ENCODE assay signal across 9 mouse cellular contexts in genomic region chr1:53978514-53978831, GRCm38 (mm10).
A peak's percentile ranks its signal among the peaks of the same experiment; 100 is the strongest.
DNase-seq lines count a peak whose midpoint lies in the region; ATAC-seq and TF ChIP-seq lines count a peak whose summit lies in the region.
"Had no signal": no experiment of that assay in that cellular context is flagged by ENCODE, and none has a peak within 500 bp of the region (broad histone marks: within the 10 kb centered on the region; RNA-seq: fewer than 3 reads in every experiment).

No protein-coding gene starts in this region.

- H3K27ac ChIP-seq in midbrain, embryonic 15.5 days, result peak overlapping the region; percentile 34; the same call in 1 of the 2 replicates
- H3K27ac ChIP-seq in midbrain, embryonic 13.5 days, result no peak overlapping the region
- peak overlapping the region; percentile 88 for H3K27ac ChIP-seq in heart, postnatal 0 days (ENCODE audit: low read depth)
- H3K27ac ChIP-seq in limb, embryonic 10.5 days, result peak overlapping the region; percentile 58; the same call in 1 of the 2 replicates
- H3K27ac ChIP-seq in stomach, postnatal 0 days (replicated peaks), result no peak overlapping the region; the same call in 1 of the 2 replicates
- no peak overlapping the region for H3K27ac ChIP-seq in midbrain, embryonic 14.5 days (replicated peaks; ENCODE audit: low read depth, low read length)
- H3K27ac ChIP-seq: liver, embryonic 14.5 days had no signal

- no peaks in the 10 kb centered on the region for H3K27me3 ChIP-seq in midbrain, embryonic 15.5 days (replicated peaks)
- no peaks in the 10 kb centered on the region for H3K27me3 ChIP-seq in midbrain, embryonic 13.5 days
- no peaks in the 10 kb centered on the region for H3K27me3 ChIP-seq in heart, postnatal 0 days (ENCODE audit: control insufficient read depth, insufficient read depth, low read length)
- no peaks in the 10 kb centered on the region for H3K27me3 ChIP-seq in limb, embryonic 10.5 days (ENCODE audit: low read depth, poor library complexity, severe bottlenecking)
- H3K27me3 ChIP-seq in stomach, postnatal 0 days (ENCODE audit: control insufficient read depth, insufficient read depth, low read length), result no peaks in the 10 kb centered on the region
- H3K27me3 ChIP-seq in midbrain, embryonic 14.5 days (ENCODE audit: control insufficient read depth, insufficient read depth, low read length), result no peaks in the 10 kb centered on the region

- peak; percentile 68 for DNase-seq in heart, postnatal 0 days (ENCODE audit: low spot score)
- no peak for DNase-seq in limb, embryonic 10.5 days (ENCODE audit: low spot score)
- DNase-seq in stomach, postnatal 0 days (ENCODE audit: low spot score), result no peak
- no peak for DNase-seq in thymus, postnatal 36 days
- DNase-seq in cerebellum, adult 11 months, result no peak
- DNase-seq in midbrain, embryonic 14.5 days, result no peak

- H3K4me3 ChIP-seq in midbrain, embryonic 15.5 days, result no peak overlapping the region
- no peak overlapping the region for H3K4me3 ChIP-seq in midbrain, embryonic 13.5 days (replicated peaks)
- H3K4me3 ChIP-seq in heart, postnatal 0 days (ENCODE audit: low read depth, low read length), result peak overlapping the region; percentile 23; the same call in 1 of the 2 replicates
- no peak overlapping the region for H3K4me3 ChIP-seq in limb, embryonic 10.5 days
- no peak overlapping the region for H3K4me3 ChIP-seq in stomach, postnatal 0 days (ENCODE audit: low read depth, low read length)
- H3K4me3 ChIP-seq in midbrain, embryonic 14.5 days (replicated peaks; ENCODE audit: low read depth, low read length), result no peak overlapping the region

- TF ChIP-seq CTCF in heart, postnatal 0 days (IDR thresholded peaks at IDR 0.05; ENCODE audit: low read depth), result no peak
- TF ChIP-seq CTCF in stomach, postnatal 0 days (IDR thresholded peaks at IDR 0.05; ENCODE audit: low read depth), result no peak

- no peak overlapping the region for H3K9ac ChIP-seq in midbrain, embryonic 15.5 days
- no peak overlapping the region for H3K9ac ChIP-seq in midbrain, embryonic 13.5 days (replicated peaks)
- H3K9ac ChIP-seq in heart, postnatal 0 days (replicated peaks; ENCODE audit: low read depth, low read length), result no peak overlapping the region
- H3K9ac ChIP-seq in stomach, postnatal 0 days (ENCODE audit: low read length), result no peak overlapping the region
- no peak overlapping the region for H3K9ac ChIP-seq in midbrain, embryonic 14.5 days (replicated peaks; ENCODE audit: low read length)
- H3K9ac ChIP-seq: liver, embryonic 14.5 days had no signal

- H3K9me3 ChIP-seq in midbrain, embryonic 15.5 days, result no peaks in the 10 kb centered on the region
- no peaks in the 10 kb centered on the region for H3K9me3 ChIP-seq in midbrain, embryonic 13.5 days
- H3K9me3 ChIP-seq in heart, postnatal 0 days (replicated peaks; ENCODE audit: control insufficient read depth, low read length), result no peaks in the 10 kb centered on the region
- H3K9me3 ChIP-seq in limb, embryonic 10.5 days (replicated peaks), result no peaks in the 10 kb centered on the region
- H3K9me3 ChIP-seq in stomach, postnatal 0 days (ENCODE audit: control insufficient read depth, low read length), result no peaks in the 10 kb centered on the region
- no peaks in the 10 kb centered on the region for H3K9me3 ChIP-seq in midbrain, embryonic 14.5 days (ENCODE audit: control insufficient read depth, low read length)

- no peaks in the 10 kb centered on the region for H3K4me1 ChIP-seq in midbrain, embryonic 15.5 days
- no peaks in the 10 kb centered on the region for H3K4me1 ChIP-seq in midbrain, embryonic 13.5 days (replicated peaks)
- 0 out of 2 replicates have a peak, but pooled peaks cover 10% of the 10 kb centered on the region for H3K4me1 ChIP-seq in heart, postnatal 0 days (ENCODE audit: control insufficient read depth, insufficient read depth)
- H3K4me1 ChIP-seq in limb, embryonic 10.5 days, result peaks cover 7% of the 10 kb centered on the region; the same call in 1 of the 2 replicates
- no peaks in the 10 kb centered on the region for H3K4me1 ChIP-seq in stomach, postnatal 0 days (replicated peaks; ENCODE audit: control insufficient read depth, insufficient read depth)
- no peaks in the 10 kb centered on the region for H3K4me1 ChIP-seq in midbrain, embryonic 14.5 days (ENCODE audit: control insufficient read depth, insufficient read depth, low read length)

- no peak overlapping the region for H3K4me2 ChIP-seq in midbrain, embryonic 15.5 days
- H3K4me2 ChIP-seq in midbrain, embryonic 13.5 days (replicated peaks), result no peak overlapping the region
- H3K4me2 ChIP-seq in heart, postnatal 0 days (ENCODE audit: low read depth, low read length), result peak overlapping the region; percentile 42; the same call in 1 of the 2 replicates
- H3K4me2 ChIP-seq in stomach, postnatal 0 days (replicated peaks; ENCODE audit: low read depth), result no peak overlapping the region
- no peak overlapping the region for H3K4me2 ChIP-seq in midbrain, embryonic 14.5 days (ENCODE audit: low read length)

- peak; percentile 84 for TF ChIP-seq EP300 in heart, postnatal 0 days (IDR thresholded peaks at IDR 0.05; ENCODE audit: low read depth)
- no peak for TF ChIP-seq EP300 in stomach, postnatal 0 days (optimal IDR thresholded peaks at IDR 0.05)

- H3K36me3 ChIP-seq in midbrain, embryonic 15.5 days (replicated peaks), result no peaks in the 10 kb centered on the region
- no peaks in the 10 kb centered on the region for H3K36me3 ChIP-seq in midbrain, embryonic 13.5 days
- H3K36me3 ChIP-seq in heart, postnatal 0 days (replicated peaks; ENCODE audit: control insufficient read depth, insufficient read depth, low read length), result no peaks in the 10 kb centered on the region
- H3K36me3 ChIP-seq in limb, embryonic 10.5 days, result no peaks in the 10 kb centered on the region
- H3K36me3 ChIP-seq in stomach, postnatal 0 days (ENCODE audit: control insufficient read depth, insufficient read depth, low read length), result no peaks in the 10 kb centered on the region
- no peaks in the 10 kb centered on the region for H3K36me3 ChIP-seq in midbrain, embryonic 14.5 days (ENCODE audit: control insufficient read depth, insufficient read depth, low read length)

- ATAC-seq in midbrain, embryonic 15.5 days (replicated peaks), result peak; percentile 22; the same call in 1 of the 2 replicates
- ATAC-seq in midbrain, embryonic 13.5 days, result no peak; the same call in 1 of the 2 replicates
- peak; percentile 84 for ATAC-seq in heart, postnatal 0 days (ENCODE audit: insufficient read depth, low read depth)
- 0 out of 2 replicates have a peak, but pooled peaks have one; percentile 32 for ATAC-seq in stomach, postnatal 0 days (ENCODE audit: low FRiP score, low TSS enrichment)
- no peak for ATAC-seq in midbrain, embryonic 14.5 days (ENCODE audit: low FRiP score, low TSS enrichment)

- 100% methylated on average over 2 of the region's 2 CpGs for WGBS in midbrain, embryonic 15.5 days
- WGBS in midbrain, embryonic 13.5 days, result 89% methylated on average over 2 of the region's 2 CpGs
- 68% methylated on average over 2 of the region's 2 CpGs for WGBS in heart, postnatal 0 days
- WGBS in limb, embryonic 10.5 days, result 83% methylated on average over 2 of the region's 2 CpGs
- WGBS in stomach, postnatal 0 days, result 76% methylated on average over 2 of the region's 2 CpGs
- 93% methylated on average over 2 of the region's 2 CpGs for WGBS in midbrain, embryonic 14.5 days

Comparison
In these comparisons a context has a peak if more than half of its experiments do, and no peak if none do; other contexts are left out.
1. ATAC-seq: peak in midbrain, embryonic 15.5 days (single experiment), heart, postnatal 0 days (single experiment) and stomach, postnatal 0 days (single experiment); none in midbrain, embryonic 13.5 days (single experiment) and midbrain, embryonic 14.5 days (single experiment).
2. H3K27ac ChIP-seq: peak in midbrain, embryonic 15.5 days (single experiment), heart, postnatal 0 days (single experiment) and limb, embryonic 10.5 days (single experiment); none in midbrain, embryonic 13.5 days (single experiment), stomach, postnatal 0 days (single experiment) and midbrain, embryonic 14.5 days (single experiment).